Mouse (Mus musculus): ENCODE results near the gene Mpped2.

Gene Mpped2

DNA sequence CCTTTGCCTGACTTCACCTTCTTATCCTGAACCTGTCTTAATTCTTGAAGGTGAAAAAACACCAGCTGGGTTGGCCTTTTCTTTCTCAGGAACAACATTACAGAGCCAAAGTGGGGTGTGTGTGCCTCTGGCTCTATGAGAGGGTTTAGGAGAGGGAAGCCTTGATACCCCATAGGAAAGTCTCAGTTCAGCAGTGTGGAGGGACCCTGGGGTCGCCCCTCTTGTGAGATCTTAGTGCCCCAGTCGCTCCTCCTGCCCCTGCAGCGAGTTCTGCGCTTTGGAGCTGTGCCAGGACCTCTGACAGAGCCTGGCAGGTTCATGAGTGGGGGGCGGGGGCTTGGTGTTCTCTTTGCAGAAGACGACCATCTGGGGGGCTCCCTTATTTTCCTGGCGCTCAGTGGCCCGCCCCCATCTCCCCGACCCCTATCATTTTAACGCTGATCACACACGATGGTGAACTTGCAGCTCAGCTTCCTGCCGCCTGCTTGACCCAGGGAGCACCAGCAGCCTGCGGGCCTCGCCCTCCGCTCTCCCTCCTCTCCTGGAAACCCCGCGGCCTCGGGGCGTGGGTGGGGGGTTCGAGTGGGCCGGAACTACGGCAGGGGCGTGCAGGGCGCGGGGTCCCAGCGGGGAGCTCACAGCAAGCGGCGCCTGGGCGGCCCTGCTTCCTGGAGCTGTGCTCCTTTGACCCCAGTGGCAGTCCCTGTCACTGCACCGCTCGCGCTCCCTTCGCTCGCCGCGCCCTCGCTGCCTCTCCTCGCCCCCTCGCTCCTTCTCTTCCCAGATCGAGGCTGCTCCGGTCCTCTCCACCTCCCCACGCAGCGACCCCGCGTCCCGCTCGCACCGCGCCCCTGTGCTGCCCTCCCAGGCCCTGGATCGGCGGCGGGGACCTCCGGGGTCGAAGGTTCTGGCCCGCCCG lies at the start of gene Mpped2:
Gene Mpped2, plus strand, starts transcription at position 487 of the 919 bp plus-strand sequence.
- ATAC-seq (ENCODE audit: low TSS enrichment) = peak; percentile 28

GRCm38 (mm10) chr2:106644782-106645181 lies 48.3 kb upstream of the Mpped2 start:
- ATAC-seq (ENCODE audit: low TSS enrichment) = no peak

GRCm38 (mm10) chr2:106649686-106650570 lies 43.1 kb upstream of the Mpped2 start:
- ATAC-seq (ENCODE audit: low TSS enrichment) = peak; percentile 99

- ATAC-seq (ENCODE audit: low TSS enrichment) = no peak
Observed at GRCm38 (mm10) chr2:106652151-106652550, 40.9 kb upstream of the Mpped2 start.

DNA sequence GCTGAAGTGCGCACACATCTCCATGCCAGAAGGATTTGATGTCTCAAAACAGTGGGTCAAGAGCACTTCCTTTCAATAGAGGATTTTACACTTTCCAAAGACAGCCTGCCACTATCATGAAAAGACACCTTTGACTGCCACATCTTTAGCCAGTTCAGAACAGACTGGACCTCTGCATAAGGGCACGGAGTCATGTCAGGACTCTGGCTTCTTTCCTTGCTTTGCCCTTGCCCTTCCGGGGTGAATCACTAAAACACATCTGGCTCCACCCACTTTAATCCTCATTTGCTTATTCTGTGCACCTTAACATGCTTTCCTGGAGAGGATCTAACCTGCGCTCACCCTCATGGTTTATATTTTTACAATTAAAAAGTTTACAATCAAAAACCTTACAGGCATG lies 40.3 kb upstream of the Mpped2 start:
- no peak for ATAC-seq (ENCODE audit: low TSS enrichment)

DNA sequence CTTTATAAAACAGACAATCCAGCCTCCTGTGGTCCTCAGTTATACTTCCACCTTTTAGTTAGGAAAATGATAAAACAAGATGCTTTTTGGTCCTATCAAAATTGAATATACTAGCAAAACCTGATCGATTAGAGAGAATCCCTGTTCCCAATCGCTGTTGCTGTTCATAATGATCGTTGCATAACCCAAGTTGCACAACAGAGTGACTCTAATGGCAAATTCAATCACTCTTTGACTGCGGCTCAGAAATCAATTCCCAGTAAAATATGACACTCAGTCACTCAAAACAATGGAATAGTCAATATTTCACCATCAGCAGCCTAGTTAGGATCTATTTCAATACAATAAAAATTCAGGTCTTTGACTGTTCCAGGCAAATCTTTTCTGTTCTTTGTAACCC lies 39.8 kb upstream of the Mpped2 start:
- no peak for ATAC-seq (ENCODE audit: low TSS enrichment)

GRCm38 (mm10) chr2:106655271-106655670 lies 37.8 kb upstream of the Mpped2 start:
- ATAC-seq (ENCODE audit: low TSS enrichment) = no peak

- no peak for ATAC-seq (ENCODE audit: low TSS enrichment)
Observed at GRCm38 (mm10) chr2:106665271-106665670, 27.8 kb upstream of the Mpped2 start.

- ATAC-seq (ENCODE audit: low TSS enrichment) = peak; percentile 95
Observed at GRCm38 (mm10) chr2:106674319-106674718, 18.8 kb upstream of the Mpped2 start.

DNA sequence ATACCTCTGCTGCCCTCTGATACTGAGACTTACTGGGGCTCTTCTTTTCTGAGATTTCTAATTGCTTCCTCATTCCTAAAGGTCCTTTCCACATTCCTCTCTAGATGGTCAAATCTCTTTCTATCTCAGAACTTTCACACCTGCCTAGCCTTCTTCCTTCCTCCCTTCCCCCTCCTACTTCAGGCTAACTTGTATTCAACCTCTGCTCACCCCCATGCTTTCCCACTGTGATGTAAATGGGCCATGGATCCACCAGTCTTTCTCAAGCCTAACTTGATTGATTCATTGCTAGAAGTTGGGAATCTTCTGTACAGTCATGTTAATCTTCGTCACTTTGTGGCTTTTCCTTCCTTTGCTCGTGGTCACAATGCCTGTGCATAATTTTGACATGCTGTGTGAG lies 15.6 kb upstream of the Mpped2 start:
- no peak for ATAC-seq (ENCODE audit: low TSS enrichment)

DNA sequence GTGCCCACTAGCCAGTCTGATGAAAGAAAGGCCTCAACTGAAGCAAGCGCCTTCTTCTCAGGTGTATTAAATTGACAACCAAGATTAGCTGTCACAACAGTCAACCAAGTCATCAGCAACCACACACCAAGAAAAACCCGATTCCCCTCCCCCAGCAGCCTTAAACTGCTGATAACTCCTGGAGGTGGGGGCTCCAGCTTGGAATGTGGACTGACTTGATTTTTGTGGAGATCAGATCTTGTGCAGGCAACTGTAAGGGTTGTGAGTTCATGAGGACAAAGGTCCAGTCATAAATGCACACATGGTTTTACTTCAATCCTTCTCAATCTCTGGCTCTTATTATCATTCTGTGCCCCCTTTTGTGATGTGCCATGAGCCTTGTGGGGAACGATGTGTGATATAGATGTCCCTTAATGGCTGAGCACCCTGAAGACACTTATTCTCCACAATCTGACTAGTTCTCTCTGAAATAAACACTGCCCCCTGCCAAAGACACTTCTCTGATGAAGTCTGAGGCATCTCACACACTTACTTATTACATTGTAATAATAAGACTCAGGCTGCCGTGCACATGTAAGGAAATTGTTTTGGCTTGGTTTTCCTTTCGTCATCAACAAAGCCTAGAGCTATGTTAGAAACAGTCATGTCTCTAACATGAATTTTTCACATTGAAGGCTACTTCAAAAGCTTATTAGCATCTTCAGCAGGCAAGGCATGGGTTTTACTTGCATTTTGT lies 13.2 kb upstream of the Mpped2 start:
- no peak for ATAC-seq (ENCODE audit: low TSS enrichment)

DNA sequence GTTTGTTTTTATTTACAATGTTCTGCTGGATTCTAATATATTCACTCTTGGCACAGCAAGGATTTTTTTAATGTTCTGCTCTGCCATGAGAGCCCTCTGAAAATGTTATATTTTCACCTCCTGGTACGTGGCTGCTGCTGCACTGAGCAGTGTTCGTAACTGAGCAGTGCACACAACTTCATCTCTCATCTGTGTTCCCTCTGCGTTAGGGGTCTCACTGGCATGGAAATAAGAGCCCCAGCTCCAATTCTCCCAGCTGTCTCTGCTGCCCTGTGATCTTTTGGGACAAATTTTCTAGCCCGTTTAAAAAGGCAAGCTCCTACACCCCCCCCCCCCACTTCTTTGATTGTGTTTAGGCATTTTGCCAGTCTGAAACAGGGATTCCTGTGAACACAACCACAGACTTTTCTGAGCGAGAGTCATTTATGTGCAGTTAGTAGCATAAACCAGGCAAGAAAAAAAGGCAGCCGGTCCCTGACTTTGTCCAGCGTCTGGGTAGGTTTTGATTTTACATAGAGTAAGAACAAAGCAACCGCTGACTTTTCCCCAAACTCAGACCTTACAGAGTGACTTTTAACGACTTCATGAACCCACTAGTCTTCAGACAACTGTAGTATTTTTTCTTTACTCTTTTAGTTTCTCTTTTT lies 9.8 kb upstream of the Mpped2 start:
- ATAC-seq (ENCODE audit: low TSS enrichment) = peak; percentile 77

- ATAC-seq (ENCODE audit: low TSS enrichment) = no peak
Observed at GRCm38 (mm10) chr2:106683832-106684231, 9.2 kb upstream of the Mpped2 start.

GRCm38 (mm10) chr2:106691753-106692363 lies 1.2 kb upstream of the Mpped2 start:
- no peak for ATAC-seq (ENCODE audit: low TSS enrichment)

GRCm38 (mm10) chr2:106692405-106692782 lies 675 bp upstream of the Mpped2 start:
- ATAC-seq (ENCODE audit: low TSS enrichment) = no peak

DNA sequence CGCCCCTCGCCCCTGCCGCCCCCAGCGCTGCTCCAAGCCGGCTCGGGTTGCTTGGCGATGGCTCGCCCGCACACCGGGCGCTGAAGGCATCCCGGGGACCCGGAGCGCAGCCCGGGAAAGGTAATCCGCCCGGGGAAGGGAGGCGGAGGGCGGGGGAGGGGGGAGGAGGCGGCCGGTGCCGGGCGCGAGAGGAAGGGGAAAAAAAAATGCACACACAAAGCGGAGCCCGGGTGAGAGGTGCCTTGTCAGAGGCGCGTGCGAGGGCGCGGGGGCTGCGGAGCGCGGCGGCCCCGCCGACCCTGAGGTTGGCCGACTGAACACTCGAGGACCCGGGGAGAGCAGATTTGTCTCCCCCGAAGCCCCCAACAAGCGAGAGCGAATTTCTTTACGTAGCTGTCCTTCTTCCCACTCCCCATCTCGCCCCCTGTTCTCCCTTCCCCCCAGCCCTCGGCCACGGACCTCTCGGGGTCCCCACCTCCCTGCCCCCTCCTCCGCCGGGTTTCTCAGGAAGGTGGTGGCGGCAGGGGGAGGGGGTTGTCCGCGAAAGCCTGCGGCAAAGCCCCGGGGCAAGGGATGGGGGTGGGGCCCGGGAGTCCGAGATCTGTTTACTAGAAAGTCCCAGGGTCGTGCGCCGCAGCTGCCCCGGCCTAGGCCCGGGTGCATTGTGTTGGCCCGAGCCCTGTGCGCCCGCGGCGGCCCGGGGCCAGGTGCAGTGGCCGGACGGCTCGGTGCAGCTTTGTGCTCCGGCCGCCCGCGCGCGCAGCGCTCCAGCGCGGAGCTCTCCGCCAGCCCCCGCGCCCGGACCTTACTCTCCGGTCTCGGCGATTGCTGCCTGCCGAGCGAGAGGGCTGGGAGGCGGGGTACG lies 865 bp downstream of the Mpped2 start:
- ATAC-seq (ENCODE audit: low TSS enrichment) = peak; percentile 54

DNA sequence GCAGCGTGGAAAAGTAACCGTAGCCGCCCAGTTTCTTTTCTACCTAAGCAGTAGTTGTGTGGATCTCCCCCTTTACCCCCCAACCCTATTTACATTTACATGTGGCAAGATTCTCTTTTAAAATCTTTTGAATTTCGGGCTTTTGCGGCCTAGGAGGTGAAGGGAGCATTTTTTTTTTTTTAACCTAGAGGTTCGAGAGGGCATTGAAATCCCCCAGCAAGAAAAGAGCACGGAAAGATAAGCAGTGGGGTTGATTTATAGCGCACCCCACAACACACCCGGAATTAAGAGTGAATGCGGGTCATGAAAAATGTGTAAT lies 1.5 kb downstream of the Mpped2 start:
- ATAC-seq (ENCODE audit: low TSS enrichment) = no peak

DNA sequence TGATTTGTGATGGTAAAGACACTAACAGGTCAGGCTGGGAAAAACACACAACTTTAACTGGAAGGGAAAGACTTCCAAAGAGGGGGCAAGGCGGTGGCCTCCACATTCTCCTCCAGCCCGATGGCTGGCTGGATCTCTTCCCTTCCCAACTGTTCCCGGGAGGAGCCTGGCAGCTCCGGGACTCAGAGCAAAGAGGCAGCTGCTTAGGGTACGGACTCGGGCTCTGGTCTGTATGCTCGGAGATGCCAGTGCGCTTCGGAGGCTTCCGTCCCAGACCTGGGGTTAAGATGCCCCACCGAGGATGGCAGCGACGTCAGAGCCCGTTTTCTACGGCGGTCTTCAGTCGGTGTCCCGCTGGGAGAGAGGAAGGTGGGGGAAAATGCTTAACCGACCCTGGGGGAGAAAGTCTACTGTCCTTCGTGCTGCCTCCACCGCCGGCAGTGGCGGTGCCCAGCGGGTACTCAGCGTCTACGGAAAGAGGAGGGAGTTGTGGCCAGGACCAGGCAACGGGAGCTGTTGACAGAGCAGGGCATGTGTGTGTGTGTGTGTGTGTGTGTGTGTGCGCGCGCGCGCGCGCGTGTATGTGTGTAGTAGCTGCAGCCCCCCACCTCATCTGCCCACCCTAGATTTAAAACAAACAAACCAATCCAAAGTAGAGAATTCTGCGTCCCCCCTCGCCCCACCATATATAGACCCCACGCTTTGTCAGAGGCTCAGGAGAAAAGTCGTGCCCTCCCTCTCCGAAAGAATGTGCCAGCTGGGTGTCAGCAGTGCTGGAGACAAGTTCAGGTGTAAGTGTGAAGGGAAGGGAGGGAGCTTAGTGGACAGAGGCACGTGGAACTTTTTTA lies 2.0 kb downstream of the Mpped2 start:
- ATAC-seq (ENCODE audit: low TSS enrichment) = peak; percentile 42

GRCm38 (mm10) chr2:106695734-106696022 lies 2.6 kb downstream of the Mpped2 start:
- no peak for ATAC-seq (ENCODE audit: low TSS enrichment)
